Comparison of ENCODE assay signal across 11 mouse cellular contexts in the genomic region with DNA sequence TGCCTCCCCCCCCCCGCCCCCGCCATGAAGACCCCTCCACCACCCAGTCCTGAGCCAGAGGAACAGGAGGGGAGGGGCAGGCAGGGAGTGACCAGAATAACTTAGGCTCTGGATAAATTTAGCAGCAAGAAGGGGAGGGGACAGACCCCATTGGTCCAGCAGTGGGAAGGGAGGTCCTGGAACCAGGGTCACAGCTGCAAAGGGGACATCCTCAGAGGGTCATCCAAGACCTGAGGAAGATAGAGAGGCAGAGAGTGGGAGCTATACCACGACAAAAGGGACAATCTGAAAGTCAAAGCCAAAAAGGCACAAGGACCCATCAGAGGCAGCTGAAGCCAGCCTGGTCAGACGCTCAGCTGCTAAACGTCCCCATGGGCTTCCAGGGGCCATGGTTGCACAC. TPM values are rescaled to one million over a fixed set of nuclear protein-coding genes. Genes with fewer than 3 reads are reported as not detected.
DNase-seq lines count a peak whose midpoint lies in the region; ATAC-seq lines count a peak whose summit lies in the region.
"Had no signal": no experiment of that assay in that cellular context is flagged by ENCODE, and none has a peak within 500 bp of the region (broad histone marks: within the 10 kb centered on the region; RNA-seq: fewer than 3 reads in every experiment).

Gene Hrc (plus strand): TSS at position 235 of the 400 bp plus-strand sequence.

- H3K4me1 ChIP-seq in kidney, embryonic 14.5 days (ENCODE audit: control insufficient read depth, insufficient read depth, low read length) = peaks cover 46% of the 10 kb centered on the region
- peaks cover 26% of the 10 kb centered on the region for H3K4me1 ChIP-seq in midbrain, embryonic 16.5 days (ENCODE audit: control insufficient read depth, insufficient read depth, low read length)

- H3K27me3 ChIP-seq in kidney, embryonic 14.5 days (ENCODE audit: control insufficient read depth, insufficient read depth, low read length) = peaks cover 4% of the 10 kb centered on the region; the same call in 1 of the 2 replicates
- peaks cover 5% of the 10 kb centered on the region; the same call in 1 of the 2 replicates for H3K27me3 ChIP-seq in midbrain, embryonic 16.5 days (ENCODE audit: control insufficient read depth, insufficient read depth, low read depth, low read length)

- no peak for ATAC-seq in kidney, embryonic 14.5 days (ENCODE audit: low FRiP score, low TSS enrichment)
- ATAC-seq in midbrain, embryonic 16.5 days = no peak

- H3K4me2 ChIP-seq in kidney, embryonic 14.5 days (replicated peaks; ENCODE audit: low read depth, low read length) = peak within 1 kb of the TSS; percentile 92
- peak within 1 kb of the TSS; percentile 90; the same call in 1 of the 2 replicates for H3K4me2 ChIP-seq in midbrain, embryonic 16.5 days (ENCODE audit: low read length)

- H3K9ac ChIP-seq in kidney, embryonic 14.5 days (ENCODE audit: low read depth, low read length) = no peak within 1 kb of the TSS
- no peak within 1 kb of the TSS for H3K9ac ChIP-seq in midbrain, embryonic 16.5 days (ENCODE audit: low read depth, low read length)

- peak within 1 kb of the TSS; percentile 88; the same call in 1 of the 2 replicates for H3K27ac ChIP-seq in kidney, embryonic 14.5 days (ENCODE audit: low read depth, low read length)
- no peak within 1 kb of the TSS for H3K27ac ChIP-seq in midbrain, embryonic 16.5 days (ENCODE audit: low read length)

- DNase-seq in kidney, postnatal 10 days = no peak
- peak; percentile 79 for DNase-seq in gastrocnemius, adult 18-20 months (ENCODE audit: low spot score)
- no peak for DNase-seq in heart, postnatal 25 days (ENCODE audit: low spot score)
- DNase-seq in ovary, postnatal 14 days (ENCODE audit: low spot score) = no peak
- DNase-seq in left cerebral cortex, postnatal 36 days (ENCODE audit: low spot score in 2 of 2) = no peak
- no peak for DNase-seq in right cerebral cortex, postnatal 25 days
- DNase-seq: adrenal gland, adult 8-10 months; B cell, adult 2 months had no signal

- peak within 1 kb of the TSS; percentile 71; the same call in 1 of the 2 replicates for H3K4me3 ChIP-seq in kidney, embryonic 14.5 days (ENCODE audit: low read length)
- no peak within 1 kb of the TSS; the same call in 1 of the 2 replicates for H3K4me3 ChIP-seq in midbrain, embryonic 16.5 days (ENCODE audit: low read depth, low read length)

- WGBS in kidney, embryonic 14.5 days = 26% methylated on average over 5 of the region's 5 CpGs
- 46% methylated on average over 5 of the region's 5 CpGs for WGBS in midbrain, embryonic 16.5 days

- intact Hi-C loops in heart, postnatal 25 days (cut with DNase I) = no loop called here
- intact Hi-C loops in left cerebral cortex, postnatal 36 days (cut with DNase I) = no loop called here

- H3K36me3 ChIP-seq in kidney, embryonic 14.5 days (ENCODE audit: control insufficient read depth, insufficient read depth, low read length) = no peaks in the 10 kb centered on the region
- H3K36me3 ChIP-seq in midbrain, embryonic 16.5 days (ENCODE audit: control insufficient read depth, insufficient read depth, low read length) = no peaks in the 10 kb centered on the region

- no peaks in the 10 kb centered on the region for H3K9me3 ChIP-seq in kidney, embryonic 14.5 days (ENCODE audit: control insufficient read depth, low read length)
- no peaks in the 10 kb centered on the region for H3K9me3 ChIP-seq in midbrain, embryonic 16.5 days (replicated peaks; ENCODE audit: control insufficient read depth, low read length, poor library complexity, severe bottlenecking)

RNA-seq across cellular contexts. Expression of gene Hrc, which starts in this region (rescaled TPM):
- 1.5 and 2.7 TPM in 2 replicates for polyA plus RNA-seq in kidney, embryonic 14.5 days (2014; fragmentation: Nextera tagmentation; extraction: Ambion mirVana)
- total RNA-seq in gastrocnemius, adult 18-20 months (2021) = 100 to 1,000 TPM; 877 to 904 TPM
- total RNA-seq in heart, postnatal 25 days (2021) = 100 to 1,000 TPM; 773 to 825 TPM
- 0.39 and 0.40 TPM in 2 replicates for polyA plus RNA-seq in midbrain, embryonic 16.5 days (2015; fragmentation: Nextera tagmentation; extraction: Ambion mirVana)
- under 1 TPM; 0.27 to 0.52 TPM for total RNA-seq in left cerebral cortex, postnatal 36 days (2021)
- polyA plus RNA-seq: liver, adult 2 months had no signal

Comparison
In these comparisons a context has a peak if more than half of its experiments do, and no peak if none do; other contexts are left out.
1. RNA of gene Hrc (total RNA-seq): 877 to 904 TPM in gastrocnemius, adult 18-20 months and 773 to 825 TPM in heart, postnatal 25 days; 0.27 to 0.52 TPM in left cerebral cortex, postnatal 36 days; every median in the first group is over 100 times any median in the second.